Mouse (Mus musculus) bone marrow macrophage, adult 2 months (primary cell): Measurements from ENCODE around the gene Insrr.

Experiments
- CTCF ChIP-seq: IDR thresholded peaks from 2 replicates; pipeline ENCODE4 v1.5.1; 2012; ENCODE audit warnings: low read depth, mild to moderate bottlenecking, low read length, moderate library complexity
- POLR2A ChIP-seq: IDR thresholded peaks from 2 replicates; pipeline ENCODE4 v1.6.1; 2012; ENCODE audit warnings: mild to moderate bottlenecking, low read depth, low read length, borderline replicate concordance

DNA sequence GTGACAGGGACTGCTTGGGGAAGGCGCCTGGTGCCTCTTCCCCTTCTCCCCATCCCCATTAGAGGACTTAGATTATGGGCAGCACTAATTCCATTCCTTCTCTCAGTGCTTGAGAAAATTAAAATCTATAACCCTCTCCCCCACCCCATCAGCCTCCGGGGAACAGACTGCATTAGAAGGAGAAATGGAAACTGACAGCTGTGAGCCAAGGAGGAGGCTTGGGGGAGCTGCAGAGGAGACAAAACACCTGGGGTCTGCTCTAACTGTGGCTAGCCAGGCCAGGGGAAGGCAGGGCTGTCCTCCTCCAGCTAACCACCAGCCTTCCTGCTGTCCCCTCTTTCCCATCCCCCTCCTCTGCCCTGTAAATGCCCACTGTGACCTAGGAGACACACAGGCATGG is 17.7 kb upstream of the Insrr start:
- no peak for TF ChIP-seq CTCF
- no peak for TF ChIP-seq POLR2A
